Mouse (Mus musculus): ENCODE measurements around the gene Slc39a1.

- no peak for TF ChIP-seq CTCF (IDR thresholded peaks at IDR 0.05)
- no peak for TF ChIP-seq EP300 (IDR thresholded peaks at IDR 0.05; ENCODE audit: insufficient read depth, low read depth, low read length)
- TF ChIP-seq POLR2A (IDR thresholded peaks at IDR 0.05; ENCODE audit: insufficient read depth, low read depth, low read length): no peak
Measured at GRCm38 (mm10) chr3:90256731-90257530, 9.0 kb downstream of the Slc39a1 start.
